Mouse (Mus musculus): Measurements from ENCODE around the gene Gm29776.

Gene Gm29776

DNA sequence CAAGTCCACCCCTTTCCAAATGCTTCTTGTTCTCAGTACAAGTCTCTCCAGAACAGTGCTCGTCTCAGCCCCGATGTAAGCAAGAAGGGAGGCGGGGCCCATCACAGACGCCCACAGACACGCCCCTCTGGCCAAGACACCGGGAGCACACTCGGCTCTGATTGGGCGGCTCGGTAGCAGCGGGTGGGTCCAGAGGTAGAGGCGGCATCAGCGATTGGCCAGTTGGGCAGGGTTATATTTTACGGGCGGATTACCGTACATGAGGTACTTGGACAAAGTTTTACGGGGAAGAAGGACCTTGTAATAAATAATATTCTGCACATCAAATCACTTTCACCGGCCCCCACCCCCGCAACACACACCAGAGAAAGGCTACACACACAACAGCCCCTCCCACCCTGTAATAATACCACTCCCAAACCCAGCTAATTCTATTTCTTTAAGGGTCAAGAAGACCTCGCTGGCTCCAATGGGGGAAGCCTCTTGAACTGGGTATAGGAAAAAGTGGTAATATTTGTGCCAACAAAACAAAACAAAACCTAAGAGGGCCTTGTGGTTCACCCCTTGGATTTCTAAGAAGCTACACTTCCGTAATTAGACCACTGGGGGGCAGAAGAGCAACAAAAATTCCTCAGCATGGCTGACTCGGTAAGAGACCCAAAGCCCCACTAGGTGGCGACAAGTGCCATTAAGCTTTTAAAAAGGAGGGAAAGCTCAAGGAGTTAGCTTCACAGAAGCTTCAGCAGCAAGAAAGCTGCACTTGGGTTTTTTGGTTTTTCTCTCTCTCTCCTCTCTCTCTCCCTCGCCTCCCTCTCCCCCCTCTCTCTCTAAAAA lies 47.8 kb downstream of the Gm29776 start:
- DNase-seq (ENCODE audit: low read depth) = peak; percentile 94

DNA sequence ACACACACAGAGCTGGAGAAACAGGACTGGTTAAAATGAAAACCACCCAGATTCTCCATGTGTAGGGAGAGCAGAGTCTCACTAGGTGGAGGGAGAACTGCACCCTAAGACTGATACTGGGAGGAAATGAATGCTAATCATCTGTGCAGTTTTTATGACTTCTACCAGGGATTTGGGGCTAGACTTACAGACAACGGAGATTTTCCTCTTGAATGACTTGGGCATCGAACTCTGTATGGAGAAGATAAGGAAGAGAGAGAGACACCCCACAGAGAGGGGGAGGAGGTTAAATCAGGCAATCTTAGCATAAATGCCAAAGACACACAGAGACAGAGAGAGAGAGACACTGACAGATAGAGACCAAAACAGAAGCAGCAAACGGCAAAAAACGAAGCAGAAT lies 50.7 kb downstream of the Gm29776 start:
- no peak for DNase-seq (ENCODE audit: low read depth)

DNA sequence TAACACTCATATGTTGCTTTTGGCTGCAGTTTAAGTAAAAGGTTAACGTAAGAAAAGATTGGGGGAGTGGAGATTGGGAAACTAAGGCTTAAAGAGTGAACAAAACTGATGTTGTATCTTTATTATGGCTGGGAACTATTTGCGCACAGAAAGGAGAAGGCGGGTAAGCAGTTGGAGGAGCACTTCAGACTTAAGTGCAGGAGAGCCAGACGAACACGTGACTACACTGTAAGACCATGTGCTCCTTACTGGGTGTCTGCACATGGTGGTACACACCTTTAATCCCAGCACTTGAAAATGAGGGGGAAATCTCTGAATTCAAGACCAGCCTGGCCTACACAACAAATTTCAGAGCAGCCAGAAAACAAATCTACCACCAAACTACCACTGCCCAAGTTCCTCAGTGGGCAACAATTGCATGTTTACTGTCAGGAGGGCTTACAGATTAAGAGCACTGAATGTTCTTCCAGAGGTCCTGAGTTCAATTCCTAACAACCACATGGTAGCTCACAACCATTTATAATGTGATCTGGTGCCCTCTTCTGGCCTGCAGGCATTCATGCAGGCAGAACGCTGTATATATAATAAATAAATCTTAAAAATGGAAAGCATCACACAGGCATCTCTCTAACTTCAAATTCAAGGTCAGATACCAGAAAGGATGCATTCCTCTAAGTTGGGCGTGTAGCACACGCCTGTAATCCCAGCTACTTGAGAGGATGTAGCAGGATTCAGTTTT lies 51.6 kb downstream of the Gm29776 start:
- DNase-seq (ENCODE audit: low read depth) = no peak

DNA sequence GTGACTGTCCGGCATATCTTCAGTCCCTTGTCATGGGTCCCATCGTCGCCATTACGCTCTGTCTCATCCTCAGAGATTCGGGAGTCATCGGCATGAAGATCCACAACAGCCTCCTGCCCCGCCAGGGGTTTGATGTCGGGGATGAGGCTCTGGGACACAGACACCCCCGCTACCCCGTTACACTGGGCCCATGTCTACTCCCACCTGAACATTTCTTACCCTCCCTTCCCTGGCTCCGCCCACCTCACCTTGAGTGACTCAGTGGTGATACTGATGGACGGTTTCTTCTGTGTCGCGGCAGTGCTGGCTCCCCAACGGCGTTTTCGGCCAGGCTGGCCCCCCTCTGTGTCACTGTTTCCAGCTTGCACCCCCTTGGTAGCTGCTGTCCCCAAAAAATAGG lies 52.2 kb downstream of the Gm29776 start:
- no peak for DNase-seq (ENCODE audit: low read depth)

DNA sequence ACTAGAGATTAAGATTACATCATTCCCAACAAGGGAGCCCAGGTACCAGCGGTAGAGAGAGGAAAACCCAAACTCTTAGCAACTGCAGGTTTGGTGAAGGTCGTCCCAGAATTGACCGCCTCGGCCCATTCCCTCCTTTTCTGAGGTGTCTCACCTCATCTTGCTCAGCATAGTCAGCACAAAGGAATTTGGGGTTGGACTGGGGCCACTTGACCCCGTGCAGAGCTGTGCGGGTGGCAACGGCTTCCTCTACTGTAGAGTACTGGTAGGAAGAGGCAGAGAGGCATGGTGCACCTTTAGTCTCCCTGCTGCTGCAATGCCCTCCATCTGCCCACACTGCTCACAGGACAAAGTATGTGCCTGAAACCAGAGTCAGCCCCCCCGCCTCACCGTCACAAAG lies 54.3 kb downstream of the Gm29776 start:
- DNase-seq (ENCODE audit: low read depth) = peak; percentile 28

DNA sequence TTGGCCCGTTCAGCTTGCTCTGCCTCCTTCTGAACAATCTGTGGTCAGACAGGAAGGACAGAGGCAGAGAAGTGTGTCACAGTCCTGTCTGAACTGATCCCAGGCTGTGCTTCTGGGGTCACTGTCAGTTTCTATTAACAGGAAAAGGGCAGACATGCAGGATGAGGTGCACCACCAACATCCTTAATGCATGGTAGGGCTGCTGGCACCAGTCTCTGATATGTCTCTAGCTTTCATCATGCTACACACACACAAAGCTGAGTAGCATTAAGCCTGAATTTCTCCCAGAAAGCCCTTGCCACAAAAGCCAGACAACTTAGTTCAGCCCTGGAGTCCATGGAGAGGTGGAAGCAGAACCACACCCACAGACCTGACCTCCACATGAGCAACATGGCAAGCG lies 55.6 kb downstream of the Gm29776 start:
- DNase-seq (ENCODE audit: low read depth) = no peak

All from NIH3T3 (cell line).